Mouse (Mus musculus): Measurements from ENCODE around the gene 1110051M20Rik. TPM values are rescaled to one million over a fixed set of nuclear protein-coding genes. Genes with fewer than 3 reads are reported as not detected.

The 1110051M20Rik gene
- total and polyA plus RNA-seq, 3 experiments, result 0.05 to 0.76 TPM; not detected in 1

DNA sequence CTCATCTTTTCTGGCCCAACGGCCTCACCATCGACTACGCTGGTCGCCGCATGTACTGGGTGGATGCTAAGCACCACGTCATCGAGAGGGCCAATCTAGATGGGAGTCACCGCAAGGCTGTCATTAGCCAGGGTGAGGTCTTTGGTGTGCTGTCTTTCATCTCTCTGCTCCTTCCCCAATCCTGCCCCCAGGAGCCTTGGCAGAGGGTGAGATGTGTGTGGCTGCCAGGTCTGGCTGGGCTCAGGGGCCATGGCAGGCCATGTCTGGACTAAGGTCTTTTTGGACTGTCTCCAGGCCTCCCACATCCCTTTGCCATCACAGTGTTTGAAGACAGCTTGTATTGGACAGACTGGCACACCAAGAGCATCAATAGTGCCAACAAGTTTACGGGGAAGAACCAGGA lies 35.9 kb upstream of the 1110051M20Rik start:
- Histone ChIP-seq H3K27me3 (ENCODE audit: insufficient read depth, low read length) (peaks cover 23% of the 10 kb centered on the region), H3K4me1 (ENCODE audit: insufficient read depth, low read depth, low read length) (no peaks in the 10 kb centered on the region), H3K9me3 (replicated peaks) (no peaks in the 10 kb centered on the region), H3K4me3 (ENCODE audit: low read depth, low read length) (no peak overlapping the region), H3K36me3 (replicated peaks) (no peaks in the 10 kb centered on the region)
- ATAC-seq (ENCODE audit: extremely low read depth, insufficient number of reproducible peaks, low FRiP score, poor library complexity, severe bottlenecking), result no peak
- DNase-seq (ENCODE audit: low spot score), result no peak
- TF ChIP-seq POLR2AphosphoS5 (IDR thresholded peaks at IDR 0.05; ENCODE audit: insufficient replicate concordance, low read depth, low read length) (no peak), GATA2 (IDR thresholded peaks at IDR 0.05; ENCODE audit: borderline replicate concordance, low read depth, low read length) (no peak), TAL1 (conservative IDR thresholded peaks at IDR 0.05; ENCODE audit: low read depth, low read length) (no peak), CTCF (IDR thresholded peaks at IDR 0.05; ENCODE audit: low read depth, low read length) (no peak), GATA1 (IDR thresholded peaks at IDR 0.05; ENCODE audit: borderline replicate concordance, low read length) (no peak)

DNA sequence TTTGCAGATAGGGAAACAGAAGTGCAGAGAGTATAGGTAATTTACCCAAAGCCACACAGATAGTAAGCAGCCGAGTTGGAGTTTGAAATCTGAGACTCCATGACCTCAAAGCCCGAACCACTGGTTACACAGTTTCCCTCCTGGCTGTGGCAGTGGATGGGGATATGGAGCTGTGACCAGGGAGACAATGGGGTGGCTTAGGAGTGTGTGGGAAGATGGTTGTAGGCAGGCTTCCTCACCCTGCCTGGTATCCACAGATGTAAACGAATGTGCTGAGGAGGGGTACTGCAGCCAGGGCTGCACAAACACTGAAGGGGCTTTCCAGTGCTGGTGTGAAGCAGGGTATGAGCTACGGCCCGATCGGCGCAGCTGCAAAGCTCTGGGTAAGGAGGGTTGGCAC lies 32.3 kb upstream of the 1110051M20Rik start:
- ATAC-seq (ENCODE audit: extremely low read depth, insufficient number of reproducible peaks, low FRiP score, poor library complexity, severe bottlenecking), result no peak
- H3K36me3 ChIP-seq (replicated peaks), result no peaks in the 10 kb centered on the region
- no peaks in the 10 kb centered on the region for H3K9me3 ChIP-seq (replicated peaks)
- TF ChIP-seq TAL1 (conservative IDR thresholded peaks at IDR 0.05; ENCODE audit: low read depth, low read length) (no peak), GATA2 (IDR thresholded peaks at IDR 0.05; ENCODE audit: borderline replicate concordance, low read depth, low read length) (no peak), GATA1 (IDR thresholded peaks at IDR 0.05; ENCODE audit: borderline replicate concordance, low read length) (no peak), POLR2AphosphoS5 (IDR thresholded peaks at IDR 0.05; ENCODE audit: insufficient replicate concordance, low read depth, low read length) (no peak), CTCF (IDR thresholded peaks at IDR 0.05; ENCODE audit: low read depth, low read length) (no peak)
- H3K27me3 ChIP-seq (ENCODE audit: insufficient read depth, low read length), result peaks cover 35% of the 10 kb centered on the region
- no peak for DNase-seq (ENCODE audit: low spot score)
- no peaks in the 10 kb centered on the region for H3K4me1 ChIP-seq (ENCODE audit: insufficient read depth, low read depth, low read length)
- H3K4me3 ChIP-seq (ENCODE audit: low read depth, low read length), result no peak overlapping the region

DNA sequence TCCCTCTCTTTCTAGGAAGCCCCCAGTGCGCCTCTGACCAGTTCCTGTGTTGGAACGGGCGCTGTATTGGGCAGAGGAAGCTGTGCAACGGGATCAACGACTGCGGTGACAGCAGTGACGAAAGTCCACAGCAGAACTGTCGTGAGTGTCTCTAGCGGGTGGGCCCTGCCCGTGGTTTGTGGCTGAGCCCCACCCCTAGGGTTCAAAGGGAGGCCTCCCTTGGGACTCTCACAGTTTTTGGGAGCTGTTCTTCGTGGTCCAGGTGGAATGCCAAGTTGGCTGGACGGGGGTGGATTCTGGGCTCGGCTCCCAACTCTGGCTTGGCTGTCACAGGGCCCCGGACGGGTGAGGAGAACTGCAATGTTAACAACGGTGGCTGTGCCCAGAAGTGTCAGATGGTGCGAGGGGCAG lies 31.8 kb upstream of the 1110051M20Rik start:
- no peak for ATAC-seq (ENCODE audit: extremely low read depth, insufficient number of reproducible peaks, low FRiP score, poor library complexity, severe bottlenecking)
- no peak for TF ChIP-seq GATA1 (IDR thresholded peaks at IDR 0.05; ENCODE audit: borderline replicate concordance, low read length)
- TF ChIP-seq CTCF (IDR thresholded peaks at IDR 0.05; ENCODE audit: low read depth, low read length), result no peak
- no peak for TF ChIP-seq GATA2 (IDR thresholded peaks at IDR 0.05; ENCODE audit: borderline replicate concordance, low read depth, low read length)
- no peak for TF ChIP-seq POLR2AphosphoS5 (IDR thresholded peaks at IDR 0.05; ENCODE audit: insufficient replicate concordance, low read depth, low read length)
- no peak for TF ChIP-seq TAL1 (conservative IDR thresholded peaks at IDR 0.05; ENCODE audit: low read depth, low read length)
- H3K9me3 ChIP-seq (replicated peaks), result no peaks in the 10 kb centered on the region
- H3K4me1 ChIP-seq (ENCODE audit: insufficient read depth, low read depth, low read length), result no peaks in the 10 kb centered on the region
- H3K36me3 ChIP-seq (replicated peaks), result no peaks in the 10 kb centered on the region
- H3K27me3 ChIP-seq (ENCODE audit: insufficient read depth, low read length), result peaks cover 31% of the 10 kb centered on the region
- H3K4me3 ChIP-seq (ENCODE audit: low read depth, low read length), result no peak overlapping the region
- no peak for DNase-seq (ENCODE audit: low spot score)

DNA sequence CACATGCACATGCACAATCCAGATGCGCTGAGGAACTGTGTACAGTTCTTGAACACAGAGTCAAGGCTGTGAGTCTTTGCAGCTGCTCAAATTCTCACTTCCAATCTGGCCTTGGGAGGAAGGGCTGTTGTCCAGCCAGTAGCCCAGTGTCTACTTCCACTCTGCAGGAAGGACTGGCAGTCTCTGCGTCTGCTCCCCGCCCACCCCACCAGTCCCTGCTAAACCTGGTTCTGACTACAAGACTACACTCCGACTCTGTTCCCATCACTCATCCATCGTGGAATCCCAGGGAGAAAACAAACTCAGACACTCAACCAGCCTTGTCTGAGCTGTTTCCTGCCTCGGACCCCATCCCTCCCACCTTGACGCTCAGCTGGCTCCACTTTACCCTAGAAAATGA lies 31.3 kb upstream of the 1110051M20Rik start:
- H3K4me1 ChIP-seq (ENCODE audit: insufficient read depth, low read depth, low read length), result no peaks in the 10 kb centered on the region
- no peak for TF ChIP-seq GATA2 (IDR thresholded peaks at IDR 0.05; ENCODE audit: borderline replicate concordance, low read depth, low read length)
- no peak for TF ChIP-seq TAL1 (conservative IDR thresholded peaks at IDR 0.05; ENCODE audit: low read depth, low read length)
- TF ChIP-seq CTCF (IDR thresholded peaks at IDR 0.05; ENCODE audit: low read depth, low read length), result no peak
- TF ChIP-seq POLR2AphosphoS5 (IDR thresholded peaks at IDR 0.05; ENCODE audit: insufficient replicate concordance, low read depth, low read length), result no peak
- no peak for TF ChIP-seq GATA1 (IDR thresholded peaks at IDR 0.05; ENCODE audit: borderline replicate concordance, low read length)
- ATAC-seq (ENCODE audit: extremely low read depth, insufficient number of reproducible peaks, low FRiP score, poor library complexity, severe bottlenecking) (no peak), DNase-seq (ENCODE audit: low spot score) (no peak)
- H3K4me3 ChIP-seq (ENCODE audit: low read depth, low read length), result no peak overlapping the region
- no peaks in the 10 kb centered on the region for H3K36me3 ChIP-seq (replicated peaks)
- H3K9me3 ChIP-seq (replicated peaks), result no peaks in the 10 kb centered on the region
- peaks cover 36% of the 10 kb centered on the region for H3K27me3 ChIP-seq (ENCODE audit: insufficient read depth, low read length)

DNA sequence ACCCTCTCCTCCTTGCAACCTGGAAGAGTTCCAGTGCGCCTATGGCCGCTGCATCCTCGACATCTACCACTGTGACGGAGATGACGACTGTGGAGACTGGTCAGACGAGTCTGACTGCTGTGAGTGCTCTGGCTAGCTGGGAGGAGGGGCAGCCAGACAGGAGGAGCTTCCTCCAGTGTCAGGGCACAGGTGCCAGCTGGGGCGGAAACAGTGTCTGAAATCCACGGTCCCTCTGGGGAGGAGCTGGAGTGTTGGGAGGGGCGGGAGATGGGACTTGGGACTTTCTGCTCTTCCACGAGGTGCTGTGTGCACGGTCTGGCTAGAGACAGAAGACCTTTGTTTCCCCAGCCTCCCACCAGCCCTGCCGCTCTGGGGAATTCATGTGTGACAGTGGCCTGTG lies 29.9 kb upstream of the 1110051M20Rik start:
- Histone ChIP-seq H3K27me3 (ENCODE audit: insufficient read depth, low read length) (peaks cover 42% of the 10 kb centered on the region), H3K4me1 (ENCODE audit: insufficient read depth, low read depth, low read length) (no peaks in the 10 kb centered on the region), H3K4me3 (ENCODE audit: low read depth, low read length) (no peak overlapping the region), H3K36me3 (replicated peaks) (no peaks in the 10 kb centered on the region), H3K9me3 (replicated peaks) (no peaks in the 10 kb centered on the region)
- DNase-seq (ENCODE audit: low spot score), result no peak
- no peak for ATAC-seq (ENCODE audit: extremely low read depth, insufficient number of reproducible peaks, low FRiP score, poor library complexity, severe bottlenecking)
- TF ChIP-seq GATA2 (IDR thresholded peaks at IDR 0.05; ENCODE audit: borderline replicate concordance, low read depth, low read length) (no peak), CTCF (IDR thresholded peaks at IDR 0.05; ENCODE audit: low read depth, low read length) (no peak), TAL1 (conservative IDR thresholded peaks at IDR 0.05; ENCODE audit: low read depth, low read length) (no peak), GATA1 (IDR thresholded peaks at IDR 0.05; ENCODE audit: borderline replicate concordance, low read length) (no peak), POLR2AphosphoS5 (IDR thresholded peaks at IDR 0.05; ENCODE audit: insufficient replicate concordance, low read depth, low read length) (no peak)

DNA sequence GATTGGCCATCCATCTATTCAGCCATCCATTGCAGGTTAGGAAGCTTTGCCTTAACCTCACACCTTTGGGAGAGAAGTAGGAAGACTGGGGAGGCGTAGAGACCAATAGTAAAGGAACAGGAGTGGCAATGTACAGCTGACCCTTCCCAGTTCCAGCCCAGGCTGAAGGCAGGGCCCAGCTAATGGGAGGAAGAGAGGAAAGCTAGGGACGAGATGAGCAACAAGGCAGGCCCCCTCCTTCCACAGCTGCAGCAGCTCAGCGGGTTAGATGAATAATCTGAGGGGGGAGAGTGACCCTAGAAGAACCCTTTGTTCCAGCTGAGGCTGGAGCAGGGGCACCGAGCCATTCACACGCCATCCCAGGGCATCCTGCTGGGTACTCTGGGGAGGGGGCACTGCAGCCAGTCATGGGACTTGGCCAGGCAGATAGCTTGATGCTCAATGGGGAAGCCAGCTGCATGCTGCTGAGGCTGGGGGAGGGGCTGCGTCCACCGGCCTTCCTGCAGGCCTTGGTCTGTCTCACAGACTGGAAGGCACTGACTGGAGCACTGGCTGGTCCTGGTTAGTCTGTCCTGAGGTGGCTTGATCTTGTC lies 25.6 kb upstream of the 1110051M20Rik start:
- Histone ChIP-seq H3K27me3 (ENCODE audit: insufficient read depth, low read length) (peaks cover 38% of the 10 kb centered on the region), H3K36me3 (replicated peaks) (no peaks in the 10 kb centered on the region), H3K4me3 (ENCODE audit: low read depth, low read length) (no peak overlapping the region), H3K9me3 (replicated peaks) (no peaks in the 10 kb centered on the region), H3K4me1 (ENCODE audit: insufficient read depth, low read depth, low read length) (no peaks in the 10 kb centered on the region)
- no peak for ATAC-seq (ENCODE audit: extremely low read depth, insufficient number of reproducible peaks, low FRiP score, poor library complexity, severe bottlenecking)
- TF ChIP-seq CTCF (IDR thresholded peaks at IDR 0.05; ENCODE audit: low read depth, low read length), result no peak
- DNase-seq (ENCODE audit: low spot score), result no peak
